27 mouse cellular contexts compared by ENCODE assay signal in genomic region chr3:57481981-57482380, GRCm38 (mm10). TPM values are rescaled to one million over a fixed set of nuclear protein-coding genes. Genes with fewer than 3 reads are reported as not detected.
DNase-seq lines count a peak whose midpoint lies in the region; ATAC-seq and TF ChIP-seq lines count a peak whose summit lies in the region.
"Had no signal": no experiment of that assay in that cellular context is flagged by ENCODE, and none has a peak within 500 bp of the region (broad histone marks: within the 10 kb centered on the region; RNA-seq: fewer than 3 reads in every experiment).

No protein-coding gene starts in this region.

- peak overlapping the region; percentile 38 for H3K27ac ChIP-seq in gastrocnemius, adult 2 months
- no peak overlapping the region; the same call in 1 of the 2 replicates for H3K27ac ChIP-seq in heart, embryonic 15.5 days
- H3K27ac ChIP-seq: embryonic facial prominence, embryonic 13.5 days; forebrain, embryonic 12.5 days; hindbrain, embryonic 15.5 days; limb, embryonic 15.5 days; liver, embryonic 14.5 days; midbrain, embryonic 10.5 days had no signal

- H3K4me1 ChIP-seq in heart, embryonic 15.5 days (replicated peaks) = peaks cover 10% of the 10 kb centered on the region
- peaks cover 15% of the 10 kb centered on the region for H3K4me1 ChIP-seq in lung, adult 2 months (ENCODE audit: control insufficient read depth, insufficient read depth, low read length)
- H3K4me1 ChIP-seq: forebrain, embryonic 12.5 days; hindbrain, embryonic 15.5 days; midbrain, embryonic 10.5 days had no signal

- TF ChIP-seq POLR2A in lung, adult 2 months (IDR thresholded peaks at IDR 0.05; ENCODE audit: borderline replicate concordance, extremely low read depth, low read depth, low read length) = no peak

- DNase-seq in gastrocnemius, adult 2 months = no peak
- DNase-seq in gastrocnemius, postnatal 25 days = no peak
- no peak for DNase-seq in heart, adult 9 months (ENCODE audit: low spot score in 2 of 2)
- peak; percentile 25 to 43 for DNase-seq in kidney, postnatal 25 days
- no peak for DNase-seq in kidney, adult 9 months
- DNase-seq in lung, postnatal 10 days = peak; percentile 36
- no peak for DNase-seq in lung, adult 2 months
- DNase-seq: adrenal gland, adult 8-10 months; cerebellum, adult 2 months; cerebellum, postnatal 25 days; embryo, embryonic 11 days; left cerebral cortex, postnatal 4 days; right cerebral cortex, postnatal 4 days; thymus, postnatal 14 days had no signal

- WGBS in heart, embryonic 15.5 days = 73% methylated on average over 5 of the region's 5 CpGs
- 23% methylated on average over 5 of the region's 5 CpGs for WGBS in lung, adult 2 months

- H3K9me3 ChIP-seq in heart, embryonic 15.5 days (replicated peaks) = no peaks in the 10 kb centered on the region
- H3K9me3 ChIP-seq: embryonic facial prominence, embryonic 13.5 days; forebrain, embryonic 12.5 days; hindbrain, embryonic 15.5 days; limb, embryonic 15.5 days; midbrain, embryonic 10.5 days had no signal

- ATAC-seq in heart, embryonic 15.5 days (replicated peaks; ENCODE audit: insufficient number of reproducible peaks, insufficient read depth, low FRiP score, low read depth) = no peak
- ATAC-seq: activated CD4-positive, CD25-positive, alpha-beta regulatory T cell, adult 4 months had no signal

- TF ChIP-seq CTCF in gastrocnemius, adult 2 months (IDR thresholded peaks at IDR 0.05) = no peak
- TF ChIP-seq CTCF in lung, adult 2 months (IDR thresholded peaks at IDR 0.05; ENCODE audit: insufficient read depth, low read length) = no peak

- no peak overlapping the region for H3K4me3 ChIP-seq in gastrocnemius, adult 2 months
- H3K4me3 ChIP-seq in heart, embryonic 15.5 days = no peak overlapping the region
- H3K4me3 ChIP-seq in lung, adult 2 months (replicated peaks; ENCODE audit: extremely low read depth, low read depth, low read length) = no peak overlapping the region
- H3K4me3 ChIP-seq: embryonic facial prominence, embryonic 13.5 days; erythroblast, embryonic 14.5 days; forebrain, embryonic 12.5 days; hindbrain, embryonic 15.5 days; limb, embryonic 15.5 days; midbrain, embryonic 10.5 days had no signal

- H3K4me2 ChIP-seq in heart, embryonic 15.5 days = no peak overlapping the region
- H3K4me2 ChIP-seq: embryonic facial prominence, embryonic 13.5 days; forebrain, embryonic 12.5 days; hindbrain, embryonic 15.5 days; limb, embryonic 15.5 days had no signal

- peaks cover 4% of the 10 kb centered on the region; the same call in 1 of the 2 replicates for H3K36me3 ChIP-seq in heart, embryonic 15.5 days
- H3K36me3 ChIP-seq: forebrain, embryonic 12.5 days; hindbrain, embryonic 15.5 days had no signal

- intact Hi-C loops in gastrocnemius, adult 2 months (cut with DNase I) = no loop called here

- H3K27me3 ChIP-seq in heart, embryonic 15.5 days = no peaks in the 10 kb centered on the region
- H3K27me3 ChIP-seq: embryonic facial prominence, embryonic 13.5 days; forebrain, embryonic 12.5 days; hindbrain, embryonic 15.5 days; limb, embryonic 15.5 days had no signal

- H3K9ac ChIP-seq in heart, embryonic 15.5 days = 0 out of 2 replicates have a peak overlapping the region, but pooled peaks have one; percentile 7
- H3K9ac ChIP-seq: embryonic facial prominence, embryonic 13.5 days; forebrain, embryonic 12.5 days; hindbrain, embryonic 15.5 days; limb, embryonic 15.5 days; liver, embryonic 14.5 days had no signal

RNA-seq across cellular contexts. Expression of gene Tm4sf4, which starts 56.9 kb away (rescaled TPM):
- total RNA-seq in gastrocnemius, adult 2 months (2021) = not detected
- total RNA-seq in gastrocnemius, postnatal 25 days (2021) = not detected
- polyA plus RNA-seq in heart, embryonic 15.5 days (2015; fragmentation: Nextera tagmentation; extraction: Ambion mirVana) = 0.86 and 1.2 TPM in 2 replicates
- 0.07 TPM in 1 of 2 replicates, not detected in the other for polyA plus RNA-seq in lung, adult 2 months (2012; rRNA removed)
- total RNA-seq: granulocyte monocyte progenitor cell, adult 5-6 weeks; hematopoietic stem cell, adult 5-6 weeks; left cerebral cortex, adult 18-20 months; left cerebral cortex, postnatal 4 days; midbrain, postnatal 0 days had no signal
- polyA plus RNA-seq: activated CD4-positive, CD25-positive, alpha-beta regulatory T cell, adult 4 months; cerebellum, adult 2 months; embryonic facial prominence, embryonic 13.5 days; erythroblast, embryonic 14.5 days; forebrain, embryonic 12.5 days; midbrain, embryonic 10.5 days had no signal

Comparison
In these comparisons a context has a peak if more than half of its experiments do, and no peak if none do; other contexts are left out.
1. DNase-seq: peak in kidney, postnatal 25 days (2 of 2) and lung, postnatal 10 days (single experiment); none in gastrocnemius, adult 2 months (single experiment), gastrocnemius, postnatal 25 days (single experiment), heart, adult 9 months (0 of 2), kidney, adult 9 months (single experiment) and lung, adult 2 months (single experiment).